Mouse (Mus musculus): ENCODE measurements around the gene Tdp1.

The Tdp1 gene

DNA sequence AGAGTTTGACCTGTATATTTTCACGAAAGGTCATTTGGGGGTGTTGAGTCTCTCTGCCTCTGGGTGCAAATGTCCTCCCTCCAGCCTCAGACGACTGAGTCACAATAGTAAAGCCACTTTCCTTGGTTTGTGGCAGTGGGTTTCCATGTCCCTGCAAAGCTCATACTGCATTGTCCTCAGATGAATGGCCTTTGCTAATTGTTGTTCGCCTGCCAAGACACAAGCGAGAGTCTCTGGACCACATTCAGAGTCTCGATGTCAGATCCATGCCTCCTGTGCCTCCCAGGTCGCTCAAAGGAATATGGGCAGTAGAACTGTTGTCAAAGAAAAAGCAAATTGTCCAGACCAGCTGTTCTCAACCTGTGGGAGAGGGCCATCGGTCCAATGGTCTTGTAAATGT lies 116.1 kb downstream of the Tdp1 start:
- peak; percentile 58 for DNase-seq (ENCODE audit: low read depth, low spot score)

- no peak for DNase-seq (ENCODE audit: low read depth, low spot score)
Measured at GRCm38 (mm10) chr12:100001246-100001645, 116.9 kb downstream of the Tdp1 start.

DNA sequence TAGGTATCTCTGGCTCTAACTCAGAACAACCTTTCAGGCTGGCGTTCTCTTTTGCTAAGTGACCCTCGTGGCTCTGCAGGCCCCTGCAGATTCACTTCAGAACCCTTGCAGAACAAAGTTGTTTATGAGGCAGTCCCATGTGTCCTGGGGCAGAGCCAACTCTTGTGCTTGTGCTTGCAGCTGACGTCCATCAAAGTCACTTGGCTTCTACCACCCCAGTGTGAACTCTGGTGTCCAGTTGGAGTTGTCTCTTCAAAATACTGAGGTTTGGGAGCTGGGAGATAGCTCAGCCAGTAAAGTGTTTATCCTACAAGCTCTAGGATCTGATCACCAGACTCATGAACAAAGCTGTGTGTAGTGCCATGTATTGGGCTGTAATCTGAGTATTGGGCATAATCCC lies 117.6 kb downstream of the Tdp1 start:
- DNase-seq (ENCODE audit: low read depth, low spot score) = peak; percentile 62

DNA sequence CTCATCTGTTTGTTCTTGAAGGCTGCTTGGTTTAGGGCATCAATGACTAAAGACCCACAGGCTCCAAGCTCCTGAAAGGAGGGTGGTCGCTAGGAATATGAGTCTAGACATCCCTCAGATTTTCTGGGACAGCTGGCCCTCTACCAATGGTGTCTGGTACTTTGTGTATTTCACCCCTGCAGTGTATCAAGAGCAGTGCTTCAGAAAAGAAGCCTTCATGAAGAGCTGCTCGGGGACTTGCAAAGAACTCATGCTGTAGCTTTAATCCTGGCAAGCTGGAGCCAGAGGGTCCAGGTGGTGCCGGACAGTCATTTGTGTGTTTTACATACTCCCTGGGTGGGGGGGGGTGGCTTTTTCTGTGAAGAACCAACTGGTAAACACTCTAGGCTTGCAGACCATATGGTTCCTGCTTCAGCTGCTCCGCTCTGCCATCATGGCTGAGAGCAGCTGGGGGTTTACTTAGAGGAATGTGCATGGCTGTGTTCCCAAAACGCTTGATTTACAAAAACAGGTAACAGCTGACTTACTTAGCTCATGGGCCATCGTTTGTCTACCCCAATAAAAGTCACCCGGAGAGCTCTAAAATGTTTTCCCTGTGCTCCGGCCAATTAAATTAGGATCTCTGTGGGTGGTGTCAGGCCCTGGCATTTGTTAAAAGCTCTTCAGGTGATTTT lies 118.7 kb downstream of the Tdp1 start:
- peak; percentile 93 for DNase-seq (ENCODE audit: low read depth, low spot score)

Data from brain, adult 2 months (tissue).